Mouse (Mus musculus): ENCODE data around the gene Mybphl. TPM values are rescaled to one million over a fixed set of nuclear protein-coding genes. Genes with fewer than 3 reads are reported as not detected.
A peak's percentile ranks its signal among the peaks of the same experiment; 100 is the strongest.

Gene Mybphl
- polyA plus RNA-seq, 1 experiment from 2014 or later: not detected

DNA sequence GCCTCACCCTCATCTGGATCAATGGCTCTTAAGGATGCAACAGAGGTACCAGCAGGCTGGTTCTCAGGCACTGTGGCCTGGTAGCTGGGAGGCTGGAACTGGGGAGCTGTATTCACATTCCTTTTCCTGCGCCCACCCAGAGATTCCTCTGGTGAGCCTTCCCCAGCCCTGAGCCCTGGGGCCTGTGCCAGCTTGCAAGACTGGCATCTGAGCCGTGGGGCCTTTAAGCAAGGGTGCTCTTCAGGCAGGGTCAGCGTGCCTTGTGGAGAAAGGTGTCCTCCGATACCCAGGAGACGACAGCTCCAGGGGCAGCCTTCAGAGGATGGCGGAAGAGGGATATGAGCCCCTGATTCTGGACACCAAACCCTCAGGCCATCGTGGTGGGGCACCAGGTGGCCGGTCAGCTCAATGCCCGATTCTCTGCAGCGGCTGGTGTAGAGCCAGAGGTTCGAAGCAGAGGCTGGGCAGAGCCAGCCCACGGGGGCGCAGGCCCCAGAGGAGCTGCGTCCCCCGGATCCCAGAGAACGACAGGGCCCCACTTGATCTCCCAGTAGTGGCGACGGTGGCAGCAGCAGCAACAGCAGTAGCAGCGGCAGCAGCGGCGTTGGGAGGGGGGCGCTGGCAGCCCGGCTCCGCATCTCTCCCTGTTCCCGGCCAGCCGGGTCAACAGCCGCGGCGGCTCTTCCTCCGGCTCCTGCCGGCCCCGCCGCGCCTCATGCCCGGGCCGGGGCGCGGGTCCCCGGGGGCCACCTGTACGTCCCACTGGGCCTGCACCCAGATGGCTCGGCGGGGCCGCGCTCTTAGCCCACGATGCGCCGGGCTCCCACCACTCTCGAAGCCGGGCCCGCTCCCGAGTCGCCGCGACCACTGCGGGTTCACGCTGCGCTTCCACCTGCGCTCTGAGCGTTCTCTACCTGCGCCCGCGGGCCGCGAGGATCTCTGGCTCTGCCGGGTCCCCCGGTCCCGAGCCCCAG, 50.4 kb downstream of the Mybphl start, which contains the start of gene Celsr2:
Celsr2 (minus strand) TSS at position 696 of the 974 bp plus-strand sequence.
- Histone ChIP-seq H3K27me3 (ENCODE audit: insufficient read depth, low read length) (no peaks in the 10 kb centered on the region), H3K9ac (ENCODE audit: low read depth, low read length) (peak within 1 kb of the TSS; percentile 78), H3K9me3 (replicated peaks; ENCODE audit: low read length) (no peaks in the 10 kb centered on the region), H3K4me2 (ENCODE audit: low read length) (peak within 1 kb of the TSS; percentile 93), H3K36me3 (ENCODE audit: insufficient read depth, low read length) (peaks cover 13% of the 10 kb centered on the region; the same call in 1 of the 2 replicates), H3K4me1 (replicated peaks; ENCODE audit: insufficient read depth, low read length) (peaks cover 22% of the 10 kb centered on the region), H3K4me3 (replicated peaks; ENCODE audit: low read depth, low read length) (peak within 1 kb of the TSS; percentile 53), H3K27ac (peak within 1 kb of the TSS; percentile 80)
- TF ChIP-seq CTCF (IDR thresholded peaks at IDR 0.05; ENCODE audit: low read depth): no peak
- 7% methylated on average over 48 of the region's 67 CpGs for WGBS
- ATAC-seq (replicated peaks; ENCODE audit: low FRiP score, low read depth) (no peak), DNase-seq (ENCODE audit: low spot score) (peak; percentile 48)

- 0% methylated on average over 48 of the region's 48 CpGs for WGBS
Observed at GRCm38 (mm10) chr3:108415831-108416223, 51.1 kb downstream of the Mybphl start.

GRCm38 (mm10) chr3:108423006-108423405, 58.3 kb downstream of the Mybphl start:
- Histone ChIP-seq H3K4me2 (ENCODE audit: low read length) (no peak overlapping the region), H3K36me3 (ENCODE audit: insufficient read depth, low read length) (peaks cover 26% of the 10 kb centered on the region), H3K9ac (ENCODE audit: low read depth, low read length) (no peak overlapping the region), H3K27ac (no peak overlapping the region), H3K9me3 (replicated peaks; ENCODE audit: low read length) (no peaks in the 10 kb centered on the region), H3K27me3 (ENCODE audit: insufficient read depth, low read length) (no peaks in the 10 kb centered on the region), H3K4me3 (replicated peaks; ENCODE audit: low read depth, low read length) (no peak overlapping the region), H3K4me1 (replicated peaks; ENCODE audit: insufficient read depth, low read length) (peaks cover 10% of the 10 kb centered on the region)
- no peak for ATAC-seq (replicated peaks; ENCODE audit: low FRiP score, low read depth)
- TF ChIP-seq CTCF (IDR thresholded peaks at IDR 0.05; ENCODE audit: low read depth): no peak
- 48% methylated on average over 6 of the region's 6 CpGs for WGBS
- DNase-seq (ENCODE audit: low spot score): no peak

More at GRCm38 (mm10) chr3:108415831-108416223, 51.1 kb downstream of the Mybphl start:
- peak; percentile 89 for DNase-seq (ENCODE audit: low spot score)
- Histone ChIP-seq H3K4me3 (replicated peaks; ENCODE audit: low read depth, low read length) (peak overlapping the region; percentile 53), H3K9ac (ENCODE audit: low read depth, low read length) (peak overlapping the region; percentile 78), H3K4me1 (replicated peaks; ENCODE audit: insufficient read depth, low read length) (peaks cover 15% of the 10 kb centered on the region), H3K9me3 (replicated peaks; ENCODE audit: low read length) (no peaks in the 10 kb centered on the region), H3K36me3 (ENCODE audit: insufficient read depth, low read length) (peaks cover 13% of the 10 kb centered on the region; the same call in 1 of the 2 replicates), H3K4me2 (ENCODE audit: low read length) (peak overlapping the region; percentile 93), H3K27ac (peak overlapping the region; percentile 80), H3K27me3 (ENCODE audit: insufficient read depth, low read length) (no peaks in the 10 kb centered on the region)
- no peak; the same call in 1 of the 2 replicates for TF ChIP-seq CTCF (IDR thresholded peaks at IDR 0.05; ENCODE audit: low read depth)
- ATAC-seq (replicated peaks; ENCODE audit: low FRiP score, low read depth): peak; percentile 38

DNA sequence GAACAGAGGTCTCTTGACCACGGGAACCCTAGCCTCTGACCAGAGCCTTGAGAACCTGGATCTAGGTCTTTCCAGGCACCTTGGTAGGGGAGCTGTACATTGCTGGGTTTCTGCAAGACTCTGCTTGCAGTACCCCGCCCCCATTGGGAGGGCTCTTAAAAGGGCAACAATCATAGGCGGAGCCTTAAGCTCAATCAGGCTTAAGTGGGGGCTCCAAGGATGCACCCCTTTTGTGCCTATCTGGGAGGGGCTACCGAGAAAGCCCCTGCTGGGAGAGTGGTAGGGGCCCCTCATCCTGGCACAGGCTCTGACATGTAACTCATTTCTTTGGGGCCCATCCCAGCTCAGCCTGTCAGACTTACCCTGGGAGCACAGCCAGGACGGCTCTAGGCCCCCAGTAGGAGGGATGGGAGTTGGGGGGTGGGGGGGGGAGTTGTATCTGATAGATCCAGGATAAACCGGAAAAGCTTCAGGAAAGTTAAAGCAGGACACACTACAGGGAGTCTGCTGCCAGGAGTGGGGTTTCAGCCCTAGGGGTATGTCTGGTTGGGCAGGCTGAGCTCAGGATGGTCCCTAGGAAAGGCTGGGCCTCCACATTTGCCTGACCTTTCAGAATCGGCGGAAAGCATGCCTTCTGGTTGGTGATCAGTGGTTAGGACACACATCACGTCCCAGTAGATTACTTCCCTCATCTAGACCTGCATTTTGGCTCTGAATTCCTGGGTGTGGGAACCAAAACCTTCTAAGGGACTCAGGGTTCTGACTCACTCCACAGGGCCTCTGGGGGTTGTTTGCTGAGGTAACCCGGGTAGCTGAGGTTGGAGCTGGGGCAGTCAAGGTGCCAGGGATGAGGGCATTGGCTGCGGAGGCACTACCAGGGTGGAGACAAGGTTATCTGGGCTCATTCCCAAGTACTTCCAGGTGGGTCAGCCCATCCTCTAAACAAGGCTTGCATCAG, 59.4 kb downstream of the Mybphl start:
- Histone ChIP-seq H3K36me3 (ENCODE audit: insufficient read depth, low read length) (peaks cover 35% of the 10 kb centered on the region), H3K4me1 (replicated peaks; ENCODE audit: insufficient read depth, low read length) (peaks cover 10% of the 10 kb centered on the region), H3K27ac (no peak overlapping the region), H3K9me3 (replicated peaks; ENCODE audit: low read length) (no peaks in the 10 kb centered on the region), H3K4me2 (ENCODE audit: low read length) (peak overlapping the region; percentile 32; the same call in 1 of the 2 replicates), H3K9ac (ENCODE audit: low read depth, low read length) (peak overlapping the region; percentile 10; the same call in 1 of the 2 replicates), H3K4me3 (replicated peaks; ENCODE audit: low read depth, low read length) (no peak overlapping the region), H3K27me3 (ENCODE audit: insufficient read depth, low read length) (no peaks in the 10 kb centered on the region)
- WGBS: 26% methylated on average over 11 of the region's 11 CpGs
- peak; percentile 52 for DNase-seq (ENCODE audit: low spot score)
- ATAC-seq (replicated peaks; ENCODE audit: low FRiP score, low read depth): peak; percentile 61
- no peak for TF ChIP-seq CTCF (IDR thresholded peaks at IDR 0.05; ENCODE audit: low read depth)

- H3K4me3 ChIP-seq (replicated peaks; ENCODE audit: low read depth, low read length): no peak overlapping the region
- no peak for ATAC-seq (replicated peaks; ENCODE audit: low FRiP score, low read depth)
- H3K4me1 ChIP-seq (replicated peaks; ENCODE audit: insufficient read depth, low read length): peaks cover 10% of the 10 kb centered on the region
- H3K27ac ChIP-seq: no peak overlapping the region
- no peak for TF ChIP-seq CTCF (IDR thresholded peaks at IDR 0.05; ENCODE audit: low read depth)
- H3K9me3 ChIP-seq (replicated peaks; ENCODE audit: low read length): no peaks in the 10 kb centered on the region
- H3K36me3 ChIP-seq (ENCODE audit: insufficient read depth, low read length): peaks cover 42% of the 10 kb centered on the region
- DNase-seq (ENCODE audit: low spot score): no peak
- H3K4me2 ChIP-seq (ENCODE audit: low read length): no peak overlapping the region
- no peak overlapping the region for H3K9ac ChIP-seq (ENCODE audit: low read depth, low read length)
- 86% methylated on average over 7 of the region's 7 CpGs for WGBS
- H3K27me3 ChIP-seq (ENCODE audit: insufficient read depth, low read length): no peaks in the 10 kb centered on the region
Observed at GRCm38 (mm10) chr3:108424944-108425623, 60.4 kb downstream of the Mybphl start.

Measured in kidney, postnatal 0 days (tissue).